Mouse (Mus musculus) heart, adult 2 months (tissue): Measurements from ENCODE around the gene Lmtk3.

Source experiments
- CTCF ChIP-seq: fragments of 200-600 bp; IDR thresholded peaks from 2 replicates; pipeline ENCODE4 v1.8.1; 2022; ENCODE audit warnings: antibody characterized with exemption, mild to moderate bottlenecking, moderate library complexity
- EP300 ChIP-seq: fragments of 200-500 bp; IDR thresholded peaks from 2 replicates; pipeline ENCODE4 v1.6.1; 2011; ENCODE audit warnings: low read depth, low read length, control low read depth; ENCODE audit not compliant: insufficient read depth
- POLR2A ChIP-seq: fragments of 200-500 bp; IDR thresholded peaks from 2 replicates; pipeline ENCODE4 v1.6.1; 2011; ENCODE audit warnings: mild to moderate bottlenecking, low read depth, low read length, control low read depth; ENCODE audit not compliant: insufficient read depth

- TF ChIP-seq CTCF = no peak
- TF ChIP-seq POLR2A = no peak
- no peak for TF ChIP-seq EP300
These were observed 12.4 kb upstream of the Lmtk3 start for GRCm38 (mm10) chr7:45771101-45771500.
